Mouse (Mus musculus) heart, embryonic 16.5 days (tissue): ENCODE results near the gene Cd33. TPM values are rescaled to one million over a fixed set of nuclear protein-coding genes. Genes with fewer than 3 reads are reported as not detected.

Experiments used
- polyA plus RNA-seq: library from polyadenylated mRNA; unstranded; fragments of >200 nt; fragmentation: Nextera tagmentation; extraction: Ambion mirVana; gene quantifications from 2 replicates; pipeline ENCODE4 v1.2.1, GENCODE M21; 2015

Gene Cd33
- polyA plus RNA-seq, 1 experiment from 2014 or later = 0.51 TPM

Other genes starting within 250 kb of the Cd33 start
- 10.6 and 12.2 TPM in 2 replicates for gene Zfp715, start 231.1 kb downstream of the Cd33 start, polyA plus RNA-seq
- 0.24 and 0.28 TPM in 2 replicates for gene Siglecf, start 193.1 kb downstream of the Cd33 start, polyA plus RNA-seq
- 0.17 TPM in 2 replicates for gene Siglecg, start 136.2 kb downstream of the Cd33 start, polyA plus RNA-seq
- not detected in 2 replicates for gene Lim2, start 116.8 kb downstream of the Cd33 start, polyA plus RNA-seq
- 11.6 and 20.9 TPM in 2 replicates for gene Nkg7, start 107.4 kb downstream of the Cd33 start, polyA plus RNA-seq
- gene Cldnd2, start 103.6 kb downstream of the Cd33 start, polyA plus RNA-seq = not detected in 2 replicates
- 803 and 831 TPM in 2 replicates for gene Etfb, start 100.3 kb downstream of the Cd33 start, polyA plus RNA-seq
- gene Gm45233, start 100.3 kb downstream of the Cd33 start, polyA plus RNA-seq = 0.18 and 0.97 TPM in 2 replicates
- gene Vsig10l, start 81.3 kb downstream of the Cd33 start, polyA plus RNA-seq = 3.4 and 4.2 TPM in 2 replicates
- gene Iglon5, start 54.4 kb downstream of the Cd33 start, polyA plus RNA-seq = 0.06 TPM in 1 of 2 replicates, not detected in the other
- gene 4931406B18Rik, start 38.5 kb downstream of the Cd33 start, polyA plus RNA-seq = not detected in 2 replicates
- 1.3 and 2.0 TPM in 2 replicates for gene Zfp658, start 17.8 kb upstream of the Cd33 start, polyA plus RNA-seq
- gene Zfp719, start 35.2 kb upstream of the Cd33 start, polyA plus RNA-seq = 7.4 TPM in 2 replicates
- gene Zfp819, start 62.7 kb upstream of the Cd33 start, polyA plus RNA-seq = not detected in 2 replicates
- gene Ceacam18, start 90.3 kb upstream of the Cd33 start, polyA plus RNA-seq = 0.09 TPM in 1 of 2 replicates, not detected in the other
- 0.62 and 0.71 TPM in 2 replicates for gene Siglece, start 115.7 kb upstream of the Cd33 start, polyA plus RNA-seq
- 7.2 and 7.6 TPM in 2 replicates for gene Ctu1, start 127.6 kb upstream of the Cd33 start, polyA plus RNA-seq
- gene Klk14, start 146.0 kb upstream of the Cd33 start, polyA plus RNA-seq = not detected in 2 replicates
- gene Klk13, start 168.1 kb upstream of the Cd33 start, polyA plus RNA-seq = 0.17 and 0.45 TPM in 2 replicates
- gene Klk12, start 224.5 kb upstream of the Cd33 start, polyA plus RNA-seq = not detected in 2 replicates
- 0.19 and 0.25 TPM in 2 replicates for gene Klk11, start 230.2 kb upstream of the Cd33 start, polyA plus RNA-seq
- gene Klk10, start 236.6 kb upstream of the Cd33 start, polyA plus RNA-seq = 1.6 and 1.7 TPM in 2 replicates
- 0.09 and 0.10 TPM in 2 replicates for gene Klk9, start 247.5 kb upstream of the Cd33 start, polyA plus RNA-seq